Mouse (Mus musculus) embryonic facial prominence, embryonic 15.5 days (tissue): ENCODE measurements around the gene Cavin2. TPM values are rescaled to one million over a fixed set of nuclear protein-coding genes. Genes with fewer than 3 reads are reported as not detected.

ENCODE experiments used
- polyA plus RNA-seq: library from polyadenylated mRNA; unstranded; fragments of >200 nt; fragmentation: Nextera tagmentation; extraction: Ambion mirVana; gene quantifications from 2 replicates; pipeline ENCODE4 v1.2.1, GENCODE M21; 2015

The Cavin2 gene
- polyA plus RNA-seq, 1 experiment from 2014 or later: 43.3 TPM

Other genes starting within 250 kb of the Cavin2 start
- gene Nabp1, start 189.3 kb downstream of the Cavin2 start, polyA plus RNA-seq: 7.8 and 8.0 TPM in 2 replicates